Mouse (Mus musculus): ENCODE data around the gene Glb1l. TPM values are rescaled to one million over a fixed set of nuclear protein-coding genes. Genes with fewer than 3 reads are reported as not detected.
A peak's percentile ranks its signal among the peaks of the same experiment; 100 is the strongest.

Gene Glb1l
- polyA plus RNA-seq, 1 experiment: 15.4 TPM

GRCm38 (mm10) chr1:75187126-75187525 is 23.5 kb downstream of the Glb1l start:
- TF ChIP-seq POLR2A (IDR thresholded peaks at IDR 0.05; ENCODE audit: borderline replicate concordance, extremely low read depth, low read depth, low read length) (no peak), CTCF (IDR thresholded peaks at IDR 0.05; ENCODE audit: insufficient read depth, low read length) (no peak)
- no peak for DNase-seq
- Histone ChIP-seq H3K4me3 (replicated peaks; ENCODE audit: extremely low read depth, low read depth, low read length) (no peak overlapping the region), H3K4me1 (ENCODE audit: control insufficient read depth, insufficient read depth, low read length) (peaks cover 8% of the 10 kb centered on the region)

DNA sequence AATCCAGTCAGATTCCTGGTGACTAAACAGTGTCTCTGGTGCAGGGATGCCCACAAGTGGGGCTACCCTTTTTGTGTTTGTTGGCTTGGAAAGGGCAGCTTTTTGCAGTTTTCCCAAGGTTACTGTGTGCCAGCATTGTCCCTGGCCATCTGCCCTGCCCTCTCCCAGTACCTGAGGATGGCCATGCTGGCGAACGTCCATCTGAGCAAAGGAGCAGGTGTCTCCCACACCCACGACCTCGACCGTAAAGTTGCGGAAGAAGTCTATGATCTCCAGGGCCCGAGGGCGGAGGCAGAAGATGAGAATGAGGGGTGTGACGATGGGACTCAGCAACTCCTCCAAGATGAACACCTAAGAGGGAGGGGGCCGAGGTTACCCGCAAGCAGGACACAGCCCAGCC is 25.1 kb downstream of the Glb1l start:
- DNase-seq: no peak
- TF ChIP-seq POLR2A (IDR thresholded peaks at IDR 0.05; ENCODE audit: borderline replicate concordance, extremely low read depth, low read depth, low read length) (no peak), CTCF (IDR thresholded peaks at IDR 0.05; ENCODE audit: insufficient read depth, low read length) (no peak)
- H3K4me1 ChIP-seq (ENCODE audit: control insufficient read depth, insufficient read depth, low read length): 0 out of 2 replicates have a peak, but pooled peaks cover 2% of the 10 kb centered on the region
- WGBS: 94% methylated on average over 11 of the region's 11 CpGs
- H3K4me3 ChIP-seq (replicated peaks; ENCODE audit: extremely low read depth, low read depth, low read length): no peak overlapping the region

DNA sequence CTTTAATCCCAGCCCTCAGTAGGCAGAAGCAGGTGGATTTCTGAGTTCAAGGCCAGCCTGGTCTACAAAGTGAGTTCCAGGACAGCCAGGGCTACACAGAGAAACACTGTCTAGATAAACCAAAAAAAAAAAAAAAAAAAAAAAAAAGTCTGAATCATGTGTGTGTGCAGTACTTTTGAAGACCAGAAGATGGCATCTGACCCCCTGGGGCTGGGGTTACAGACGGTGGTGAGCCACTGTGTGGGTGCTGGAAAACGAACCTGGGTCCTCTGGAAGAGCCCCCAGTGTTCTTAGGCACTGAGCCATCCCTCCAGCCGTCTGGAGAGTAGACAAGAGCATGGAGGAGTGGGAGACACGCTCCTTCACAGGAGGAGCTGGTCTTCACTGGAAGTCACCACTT is 28.5 kb downstream of the Glb1l start:
- 71% methylated on average over 4 of the region's 4 CpGs for WGBS
- no peak for DNase-seq
- H3K4me1 ChIP-seq (ENCODE audit: control insufficient read depth, insufficient read depth, low read length): peaks cover 6% of the 10 kb centered on the region; the same call in 1 of the 2 replicates
- TF ChIP-seq CTCF (IDR thresholded peaks at IDR 0.05; ENCODE audit: insufficient read depth, low read length) (0 out of 2 replicates have a peak, but pooled peaks have one; percentile 8), POLR2A (IDR thresholded peaks at IDR 0.05; ENCODE audit: borderline replicate concordance, extremely low read depth, low read depth, low read length) (no peak)
- no peak overlapping the region for H3K4me3 ChIP-seq (replicated peaks; ENCODE audit: extremely low read depth, low read depth, low read length)

- no peak for DNase-seq
- H3K4me3 ChIP-seq (replicated peaks; ENCODE audit: extremely low read depth, low read depth, low read length): no peak overlapping the region
- 80% methylated on average over 4 of the region's 4 CpGs for WGBS
- TF ChIP-seq POLR2A (IDR thresholded peaks at IDR 0.05; ENCODE audit: borderline replicate concordance, extremely low read depth, low read depth, low read length) (no peak), CTCF (IDR thresholded peaks at IDR 0.05; ENCODE audit: insufficient read depth, low read length) (no peak)
- peaks cover 6% of the 10 kb centered on the region; the same call in 1 of the 2 replicates for H3K4me1 ChIP-seq (ENCODE audit: control insufficient read depth, insufficient read depth, low read length)
Measured at GRCm38 (mm10) chr1:75181377-75181870, 29.2 kb downstream of the Glb1l start.

GRCm38 (mm10) chr1:75180741-75181140 is 29.9 kb downstream of the Glb1l start:
- no peak for TF ChIP-seq POLR2A (IDR thresholded peaks at IDR 0.05; ENCODE audit: borderline replicate concordance, extremely low read depth, low read depth, low read length)
- TF ChIP-seq CTCF (IDR thresholded peaks at IDR 0.05; ENCODE audit: insufficient read depth, low read length): no peak
- WGBS: 33% methylated on average over 7 of the region's 7 CpGs
- H3K4me3 ChIP-seq (replicated peaks; ENCODE audit: extremely low read depth, low read depth, low read length): no peak overlapping the region

DNA sequence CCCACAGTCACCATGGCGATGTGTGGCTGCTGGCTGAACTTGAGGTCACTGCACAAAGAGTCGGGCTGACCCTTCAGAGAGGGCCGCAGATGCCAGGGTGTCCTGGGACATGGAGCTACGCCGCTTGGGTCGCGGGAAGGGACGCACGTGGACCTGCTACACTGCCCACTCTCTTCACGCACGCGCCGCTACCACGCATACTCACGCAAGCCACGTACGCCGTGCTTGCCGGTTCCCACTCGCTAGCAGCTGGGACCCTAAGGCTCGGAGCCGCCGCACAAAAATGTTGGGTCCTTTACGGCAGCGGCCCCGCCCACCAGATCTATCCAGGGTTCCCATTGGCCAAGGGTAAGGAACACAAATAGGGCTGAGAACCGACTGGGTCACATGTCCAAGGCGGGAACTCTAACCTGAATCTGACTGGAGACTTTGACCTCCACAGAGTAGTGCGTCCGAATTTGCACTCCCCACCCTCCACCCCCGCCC is 30.5 kb downstream of the Glb1l start, which contains the start of gene Abcb6:
Gene Abcb6, minus strand, starts transcription at position 288 of the 486 bp plus-strand sequence.
- TF ChIP-seq POLR2A (IDR thresholded peaks at IDR 0.05; ENCODE audit: borderline replicate concordance, extremely low read depth, low read depth, low read length) (peak; percentile 52; the same call in 1 of the 2 replicates), CTCF (IDR thresholded peaks at IDR 0.05; ENCODE audit: insufficient read depth, low read length) (no peak)
- H3K4me1 ChIP-seq (ENCODE audit: control insufficient read depth, insufficient read depth, low read length): peaks cover 6% of the 10 kb centered on the region; the same call in 1 of the 2 replicates
- H3K4me3 ChIP-seq (replicated peaks; ENCODE audit: extremely low read depth, low read depth, low read length): peak within 1 kb of the TSS; percentile 78
- under 1% methylated on average over 31 of the region's 31 CpGs for WGBS
- DNase-seq: peak; percentile 84

More at GRCm38 (mm10) chr1:75180741-75181140, 29.9 kb downstream of the Glb1l start:
- DNase-seq: no peak
- H3K4me1 ChIP-seq (ENCODE audit: control insufficient read depth, insufficient read depth, low read length): peaks cover 6% of the 10 kb centered on the region; the same call in 1 of the 2 replicates

DNA sequence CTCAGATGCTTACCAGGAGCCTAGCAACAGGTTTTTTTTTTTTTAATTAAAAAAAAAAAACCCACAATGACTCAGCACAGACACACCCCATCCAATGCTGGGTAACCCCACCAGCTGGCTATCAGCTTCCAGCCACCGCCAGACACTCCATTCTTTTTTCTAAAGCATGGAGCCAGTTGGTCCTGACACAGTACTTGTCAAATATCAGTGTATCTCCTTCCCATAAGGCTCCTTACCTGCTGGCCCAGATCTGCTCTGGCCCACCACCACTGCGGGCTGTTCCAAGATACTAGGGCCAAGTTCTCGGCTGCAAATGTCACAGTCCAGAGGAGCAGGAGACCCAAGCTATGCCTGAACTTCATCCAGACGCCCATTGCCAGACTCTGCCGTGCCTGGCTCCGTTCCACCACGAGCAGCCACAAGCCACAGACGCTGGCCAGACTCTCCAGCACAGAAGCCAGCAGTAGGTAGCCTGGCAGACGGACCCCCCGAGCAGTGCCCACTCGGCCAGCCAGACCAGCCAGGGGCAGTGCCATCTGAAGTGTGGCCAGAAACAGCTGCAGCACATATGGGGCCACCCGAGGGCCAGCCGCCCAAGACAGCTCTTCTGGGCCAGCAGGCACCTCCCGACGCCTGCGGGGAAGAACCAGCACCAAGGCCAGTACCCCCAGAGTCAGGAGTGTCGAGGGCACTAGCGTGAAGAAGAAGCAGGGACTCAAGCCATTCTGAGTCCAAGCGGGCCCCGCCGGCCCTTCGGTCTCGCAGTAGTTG is 31.1 kb downstream of the Glb1l start:
- H3K4me3 ChIP-seq (replicated peaks; ENCODE audit: extremely low read depth, low read depth, low read length): peak overlapping the region; percentile 78
- 6% methylated on average over 23 of the region's 23 CpGs for WGBS
- H3K4me1 ChIP-seq (ENCODE audit: control insufficient read depth, insufficient read depth, low read length): peaks cover 6% of the 10 kb centered on the region; the same call in 1 of the 2 replicates
- no peak for TF ChIP-seq POLR2A (IDR thresholded peaks at IDR 0.05; ENCODE audit: borderline replicate concordance, extremely low read depth, low read depth, low read length)
- no peak for DNase-seq

GRCm38 (mm10) chr1:75168472-75169464 is 41.8 kb downstream of the Glb1l start, which contains the start of gene Zfand2b:
TSS of gene Zfand2b (plus strand) at chr1:75168646.
- WGBS: 2% methylated on average over 56 of the region's 59 CpGs
- peaks cover 7% of the 10 kb centered on the region for H3K4me1 ChIP-seq (ENCODE audit: control insufficient read depth, insufficient read depth, low read length)

GRCm38 (mm10) chr1:75168093-75168471 is 42.5 kb downstream of the Glb1l start:
- DNase-seq: no peak
- WGBS: 3% methylated on average over 7 of the region's 7 CpGs
- peak overlapping the region; percentile 68 for H3K4me3 ChIP-seq (replicated peaks; ENCODE audit: extremely low read depth, low read depth, low read length)
- no peak for TF ChIP-seq POLR2A (IDR thresholded peaks at IDR 0.05; ENCODE audit: borderline replicate concordance, extremely low read depth, low read depth, low read length)
- TF ChIP-seq CTCF (IDR thresholded peaks at IDR 0.05; ENCODE audit: insufficient read depth, low read length): no peak
- peaks cover 7% of the 10 kb centered on the region for H3K4me1 ChIP-seq (ENCODE audit: control insufficient read depth, insufficient read depth, low read length)

More at GRCm38 (mm10) chr1:75168472-75169464, 41.8 kb downstream of the Glb1l start, which contains the start of gene Zfand2b:
- DNase-seq: peak; percentile 99
- H3K4me3 ChIP-seq (replicated peaks; ENCODE audit: extremely low read depth, low read depth, low read length): peak within 1 kb of the TSS; percentile 72
- TF ChIP-seq CTCF (IDR thresholded peaks at IDR 0.05; ENCODE audit: insufficient read depth, low read length) (no peak), POLR2A (IDR thresholded peaks at IDR 0.05; ENCODE audit: borderline replicate concordance, extremely low read depth, low read depth, low read length) (peak; percentile 79; the same call in 1 of the 2 replicates)

All from lung, adult 2 months (tissue).